Mouse (Mus musculus): ENCODE measurements at regions not wholly inside any gene's neighbourhood (a gene's known extent, or its start where the extent isn't known, plus 50 kb on each side); places are given as distances from the start of the nearest gene placed in this dataset.

DNA sequence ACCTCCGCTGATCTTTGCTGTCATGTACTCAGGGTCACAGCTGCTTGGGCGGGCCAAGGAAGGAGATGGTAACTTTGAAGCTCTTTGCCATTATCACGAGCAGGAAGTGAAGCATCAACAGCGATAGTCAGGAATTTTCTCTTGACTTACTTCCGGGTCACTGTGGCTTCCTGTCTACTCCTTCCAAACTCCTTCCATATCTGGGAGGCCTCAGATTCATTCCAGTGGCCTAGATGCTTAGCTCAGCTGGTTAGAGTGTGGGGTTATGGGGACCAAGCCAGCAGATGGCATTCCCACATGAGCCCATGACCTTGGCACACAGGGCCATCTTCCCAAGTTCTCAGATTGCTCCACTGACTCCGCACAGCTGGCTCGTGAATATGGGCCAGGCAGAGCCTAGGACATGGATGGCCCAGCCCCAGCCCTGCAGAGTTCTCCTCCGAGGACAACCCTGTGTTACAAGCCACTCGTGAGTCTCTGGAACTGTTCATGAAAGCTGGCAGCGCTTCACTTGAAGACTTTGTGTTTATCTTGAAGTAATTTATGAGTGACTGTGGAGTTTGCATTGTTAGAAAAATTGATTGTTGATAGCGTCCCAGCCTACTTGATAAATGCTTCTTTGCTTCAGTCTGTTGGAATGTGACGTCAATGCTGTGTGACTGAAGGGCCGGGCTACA lies 133.2 kb downstream of the Slc30a10 start:
- TF ChIP-seq POLR2A (IDR thresholded peaks at IDR 0.05; ENCODE audit: extremely low read depth, insufficient read depth, low read length) (no peak), CTCF (IDR thresholded peaks at IDR 0.05; ENCODE audit: low read depth, low read length) (no peak)

All from liver, adult 2 months (tissue).